Mouse (Mus musculus): ENCODE measurements at regions not wholly inside any gene's neighbourhood (a gene's known extent, or its start where the extent isn't known, plus 50 kb on each side); places are given as distances from the start of the nearest gene placed in this dataset.
"Not testable (repeated sequence)": the region's sequence is repeated elsewhere in the genome, so short reads cannot be mapped to it uniquely, and the experiment has no call there.

GRCm38 (mm10) chr14:53345568-53345967, 850.0 kb upstream of the Olfr1507 start:
- not testable (repeated sequence) for H3K4me2 ChIP-seq (ENCODE audit: low read length); H3K9me3 ChIP-seq (ENCODE audit: control insufficient read depth, low read length); H3K4me3 ChIP-seq (ENCODE audit: low read depth, low read length); DNase-seq (ENCODE audit: low spot score); H3K4me1 ChIP-seq (replicated peaks; ENCODE audit: control insufficient read depth, insufficient read depth, low read length); H3K36me3 ChIP-seq (ENCODE audit: control insufficient read depth, insufficient read depth, low read length); H3K9ac ChIP-seq (ENCODE audit: low read length); ATAC-seq (replicated peaks; ENCODE audit: low FRiP score, low TSS enrichment, low read depth); H3K27ac ChIP-seq (ENCODE audit: low read depth); H3K27me3 ChIP-seq (replicated peaks; ENCODE audit: control insufficient read depth, insufficient read depth, low read length)
- WGBS = 39% methylated on average over 2 of the region's 2 CpGs

GRCm38 (mm10) chr14:53343849-53344248, 848.3 kb upstream of the Olfr1507 start:
- not testable (repeated sequence) for H3K27me3 ChIP-seq (replicated peaks; ENCODE audit: control insufficient read depth, insufficient read depth, low read length); H3K27ac ChIP-seq (ENCODE audit: low read depth); DNase-seq (ENCODE audit: low spot score); H3K9me3 ChIP-seq (ENCODE audit: control insufficient read depth, low read length); ATAC-seq (replicated peaks; ENCODE audit: low FRiP score, low TSS enrichment, low read depth); H3K9ac ChIP-seq (ENCODE audit: low read length); H3K36me3 ChIP-seq (ENCODE audit: control insufficient read depth, insufficient read depth, low read length); H3K4me2 ChIP-seq (ENCODE audit: low read length); H3K4me1 ChIP-seq (replicated peaks; ENCODE audit: control insufficient read depth, insufficient read depth, low read length); H3K4me3 ChIP-seq (ENCODE audit: low read depth, low read length)
- WGBS = 55% methylated on average over 5 of the region's 5 CpGs

DNA sequence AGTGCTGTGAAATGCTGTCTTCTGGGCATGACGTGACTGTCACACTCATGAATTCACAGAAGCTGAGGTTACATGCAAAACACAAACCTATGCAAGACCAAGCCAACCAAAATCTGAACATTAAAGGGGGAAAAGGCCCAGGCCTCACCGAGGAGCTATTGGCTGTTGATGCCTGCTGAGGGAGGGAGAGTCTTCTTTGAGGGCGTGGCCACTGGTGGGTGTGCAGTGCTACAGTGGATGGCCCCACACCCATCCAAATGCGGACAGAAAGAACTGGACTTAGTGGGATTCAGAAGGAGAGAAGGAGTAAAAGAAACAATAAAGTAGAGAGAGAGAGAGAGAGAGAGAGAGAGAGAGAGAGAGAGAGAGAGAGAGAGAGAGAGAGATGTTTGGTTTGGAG, 843.6 kb upstream of the Olfr1507 start:
- 60% methylated on average over 1 of the region's 4 CpGs for WGBS
- not testable (repeated sequence) for H3K9ac ChIP-seq (ENCODE audit: low read length); H3K4me2 ChIP-seq (ENCODE audit: low read length); H3K36me3 ChIP-seq (ENCODE audit: control insufficient read depth, insufficient read depth, low read length); H3K27ac ChIP-seq (ENCODE audit: low read depth); DNase-seq (ENCODE audit: low spot score); H3K4me1 ChIP-seq (replicated peaks; ENCODE audit: control insufficient read depth, insufficient read depth, low read length); H3K4me3 ChIP-seq (ENCODE audit: low read depth, low read length); H3K9me3 ChIP-seq (ENCODE audit: control insufficient read depth, low read length); ATAC-seq (replicated peaks; ENCODE audit: low FRiP score, low TSS enrichment, low read depth); H3K27me3 ChIP-seq (replicated peaks; ENCODE audit: control insufficient read depth, insufficient read depth, low read length)

DNA sequence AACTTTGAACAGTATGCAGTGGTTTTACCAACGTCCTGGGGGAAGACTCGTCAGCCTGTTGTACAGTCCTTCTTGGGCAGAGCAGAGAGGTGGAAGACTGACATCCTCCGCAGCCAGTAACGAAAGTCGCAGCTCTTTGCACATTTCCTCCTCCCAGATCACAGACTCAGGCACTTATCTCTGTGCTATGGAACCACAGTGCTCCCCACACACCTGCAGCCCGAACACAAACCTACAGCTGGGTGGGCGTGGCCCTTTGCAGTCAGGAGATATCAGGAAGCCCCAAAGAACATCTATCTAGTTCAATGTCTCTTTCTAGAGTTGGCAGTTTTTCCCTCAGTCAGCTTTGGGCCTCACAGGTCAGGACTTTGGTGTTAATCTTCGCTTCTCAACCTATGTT, 841.9 kb upstream of the Olfr1507 start:
- WGBS = 59% methylated on average over 3 of the region's 8 CpGs

GRCm38 (mm10) chr14:53336705-53337104, 841.2 kb upstream of the Olfr1507 start:
- H3K9ac ChIP-seq (ENCODE audit: low read length); H3K27me3 ChIP-seq (replicated peaks; ENCODE audit: control insufficient read depth, insufficient read depth, low read length); H3K9me3 ChIP-seq (ENCODE audit: control insufficient read depth, low read length); ATAC-seq (replicated peaks; ENCODE audit: low FRiP score, low TSS enrichment, low read depth); H3K27ac ChIP-seq (ENCODE audit: low read depth); H3K4me1 ChIP-seq (replicated peaks; ENCODE audit: control insufficient read depth, insufficient read depth, low read length); H3K4me3 ChIP-seq (ENCODE audit: low read depth, low read length); DNase-seq (ENCODE audit: low spot score); H3K4me2 ChIP-seq (ENCODE audit: low read length); H3K36me3 ChIP-seq (ENCODE audit: control insufficient read depth, insufficient read depth, low read length): not testable (repeated sequence)
- 5% methylated on average over 1 of the region's 2 CpGs for WGBS

More for the DNA sequence above, 841.9 kb upstream of the Olfr1507 start:
- DNase-seq (ENCODE audit: low spot score); H3K9me3 ChIP-seq (ENCODE audit: control insufficient read depth, low read length); H3K4me2 ChIP-seq (ENCODE audit: low read length); H3K27ac ChIP-seq (ENCODE audit: low read depth); H3K4me3 ChIP-seq (ENCODE audit: low read depth, low read length); ATAC-seq (replicated peaks; ENCODE audit: low FRiP score, low TSS enrichment, low read depth); H3K36me3 ChIP-seq (ENCODE audit: control insufficient read depth, insufficient read depth, low read length); H3K9ac ChIP-seq (ENCODE audit: low read length); H3K4me1 ChIP-seq (replicated peaks; ENCODE audit: control insufficient read depth, insufficient read depth, low read length); H3K27me3 ChIP-seq (replicated peaks; ENCODE audit: control insufficient read depth, insufficient read depth, low read length): not testable (repeated sequence)

- H3K4me2 ChIP-seq (ENCODE audit: low read length); H3K27ac ChIP-seq (ENCODE audit: low read depth); H3K36me3 ChIP-seq (ENCODE audit: control insufficient read depth, insufficient read depth, low read length); H3K4me1 ChIP-seq (replicated peaks; ENCODE audit: control insufficient read depth, insufficient read depth, low read length); H3K4me3 ChIP-seq (ENCODE audit: low read depth, low read length); H3K27me3 ChIP-seq (replicated peaks; ENCODE audit: control insufficient read depth, insufficient read depth, low read length); H3K9ac ChIP-seq (ENCODE audit: low read length); H3K9me3 ChIP-seq (ENCODE audit: control insufficient read depth, low read length); ATAC-seq (replicated peaks; ENCODE audit: low FRiP score, low TSS enrichment, low read depth); DNase-seq (ENCODE audit: low spot score): not testable (repeated sequence)
- no CpG with 5 or more reads among the region's 4 CpGs for WGBS
Measured at GRCm38 (mm10) chr14:53334451-53334850, 838.9 kb upstream of the Olfr1507 start.

- DNase-seq (ENCODE audit: low spot score); H3K36me3 ChIP-seq (ENCODE audit: control insufficient read depth, insufficient read depth, low read length); H3K4me1 ChIP-seq (replicated peaks; ENCODE audit: control insufficient read depth, insufficient read depth, low read length); H3K9me3 ChIP-seq (ENCODE audit: control insufficient read depth, low read length); ATAC-seq (replicated peaks; ENCODE audit: low FRiP score, low TSS enrichment, low read depth); H3K4me3 ChIP-seq (ENCODE audit: low read depth, low read length); H3K9ac ChIP-seq (ENCODE audit: low read length); H3K4me2 ChIP-seq (ENCODE audit: low read length); H3K27ac ChIP-seq (ENCODE audit: low read depth); H3K27me3 ChIP-seq (replicated peaks; ENCODE audit: control insufficient read depth, insufficient read depth, low read length): not testable (repeated sequence)
Measured at GRCm38 (mm10) chr14:53331153-53331552, 835.6 kb upstream of the Olfr1507 start.

GRCm38 (mm10) chr14:53324367-53324766, 828.8 kb upstream of the Olfr1507 start:
- not testable (repeated sequence) for H3K27me3 ChIP-seq (replicated peaks; ENCODE audit: control insufficient read depth, insufficient read depth, low read length); H3K4me2 ChIP-seq (ENCODE audit: low read length); H3K36me3 ChIP-seq (ENCODE audit: control insufficient read depth, insufficient read depth, low read length); ATAC-seq (replicated peaks; ENCODE audit: low FRiP score, low TSS enrichment, low read depth); H3K9ac ChIP-seq (ENCODE audit: low read length); DNase-seq (ENCODE audit: low spot score); H3K4me1 ChIP-seq (replicated peaks; ENCODE audit: control insufficient read depth, insufficient read depth, low read length); H3K27ac ChIP-seq (ENCODE audit: low read depth); H3K9me3 ChIP-seq (ENCODE audit: control insufficient read depth, low read length); H3K4me3 ChIP-seq (ENCODE audit: low read depth, low read length)
- WGBS = no CpG with 5 or more reads among the region's 7 CpGs

GRCm38 (mm10) chr14:53318512-53319309, 823.2 kb upstream of the Olfr1507 start:
- H3K4me2 ChIP-seq (ENCODE audit: low read length); H3K9me3 ChIP-seq (ENCODE audit: control insufficient read depth, low read length); DNase-seq (ENCODE audit: low spot score); H3K27me3 ChIP-seq (replicated peaks; ENCODE audit: control insufficient read depth, insufficient read depth, low read length); H3K9ac ChIP-seq (ENCODE audit: low read length); H3K4me3 ChIP-seq (ENCODE audit: low read depth, low read length); H3K4me1 ChIP-seq (replicated peaks; ENCODE audit: control insufficient read depth, insufficient read depth, low read length); H3K36me3 ChIP-seq (ENCODE audit: control insufficient read depth, insufficient read depth, low read length); ATAC-seq (replicated peaks; ENCODE audit: low FRiP score, low TSS enrichment, low read depth); H3K27ac ChIP-seq (ENCODE audit: low read depth): not testable (repeated sequence)
- no CpG with 5 or more reads among the region's 9 CpGs for WGBS

Measured in intestine, embryonic 14.5 days (tissue).